Mouse (Mus musculus): ENCODE data around the gene Stx18. TPM values are rescaled to one million over a fixed set of nuclear protein-coding genes. Genes with fewer than 3 reads are reported as not detected.

Stx18 gene
- 88.3 TPM for polyA plus RNA-seq (2014; fragmentation: Illumina TruSeq; extraction: RNeasy Lipid Tissue Mini Kit (QIAGEN cat#74804); ENCODE audit: low read depth, low replicate concordance)

DNA sequence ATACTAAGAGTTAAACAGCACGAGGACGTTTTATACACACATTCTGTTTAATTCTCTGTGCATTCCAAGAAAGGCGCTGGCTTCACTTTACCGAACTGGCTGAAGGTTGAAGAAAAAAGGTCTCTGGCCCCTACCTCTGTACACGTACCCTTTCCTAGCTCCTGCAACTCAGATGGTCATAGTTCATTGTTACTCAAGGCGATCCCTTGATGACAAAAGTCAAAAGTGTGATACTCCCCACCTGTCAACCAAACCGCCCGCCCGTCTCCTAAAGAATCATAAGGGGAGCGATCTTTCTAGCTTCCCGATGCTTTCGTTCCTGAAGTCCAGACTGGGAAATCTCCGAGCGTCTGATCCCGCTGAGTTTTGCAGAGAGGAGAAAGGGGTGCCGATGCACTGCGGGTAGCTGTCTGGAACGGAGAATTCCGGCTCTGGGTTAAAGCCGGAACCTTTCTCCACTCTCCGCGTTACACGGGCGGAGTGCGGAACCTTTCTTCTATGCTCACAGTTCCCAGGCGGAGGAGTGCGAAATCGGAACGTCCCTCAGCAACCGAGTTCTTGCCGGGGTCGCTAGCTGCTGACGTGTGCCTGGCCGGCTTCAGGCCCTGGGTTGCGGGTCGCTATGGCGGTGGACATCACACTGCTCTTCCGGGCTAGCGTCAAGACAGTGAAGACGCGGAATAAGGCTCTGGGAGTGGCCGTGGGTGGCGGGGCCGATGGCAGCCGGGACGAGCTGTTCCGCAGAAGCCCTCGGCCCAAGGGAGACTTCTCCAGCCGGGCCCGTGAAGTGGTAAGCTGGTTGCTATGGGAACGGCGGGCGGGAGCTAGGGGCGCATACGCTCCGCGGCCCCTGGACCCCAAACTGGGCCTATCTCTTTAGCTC is at the start of gene Stx18:
Gene Stx18, plus strand, starts transcription at position 33 of the 883 bp plus-strand sequence.

DNA sequence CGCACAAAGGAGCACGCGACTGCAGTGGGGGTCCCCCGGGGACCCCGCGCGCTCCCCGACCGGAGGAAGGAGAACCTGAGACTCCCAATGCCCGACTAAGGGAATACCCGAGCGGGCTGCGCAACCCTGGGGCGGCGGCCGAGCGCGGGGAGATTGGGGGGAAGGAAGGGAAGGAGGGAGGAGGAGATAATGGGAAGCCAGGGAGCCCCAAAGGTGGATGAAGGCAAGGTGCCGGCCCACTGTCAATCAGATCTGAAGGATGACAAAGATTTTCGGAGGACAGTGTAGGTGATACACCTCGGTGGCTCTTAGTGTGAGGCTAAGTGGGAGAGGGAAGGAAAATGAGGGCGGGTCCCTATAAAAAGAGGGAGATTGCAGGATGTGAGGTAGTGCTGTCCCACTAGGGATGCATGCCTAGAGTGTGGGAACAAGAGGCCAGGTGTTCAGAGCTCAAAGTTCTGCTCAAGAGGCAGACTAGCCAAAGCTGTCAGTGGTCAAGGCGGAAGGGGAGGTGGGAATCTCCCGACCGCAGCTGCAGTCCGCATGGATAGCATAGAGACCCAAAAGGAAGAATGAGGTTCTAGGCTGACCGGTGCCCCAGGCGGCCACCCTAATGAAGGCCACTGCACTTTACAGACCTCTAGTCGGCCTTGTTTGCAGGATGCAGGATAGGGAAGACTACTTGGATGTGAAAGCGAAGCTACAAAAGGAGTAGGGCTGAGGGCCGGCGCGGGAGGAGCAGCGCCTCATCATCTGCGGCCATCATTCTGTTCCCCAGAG is 121.3 kb downstream of the Stx18 start, which contains the start of gene Nsg1:
Gene Nsg1, minus strand, starts transcription at position 274 of the 780 bp plus-strand sequence.

Other genes with a start within 250 kb of the Stx18 start
- gene Msx1, start 214.2 kb upstream of the Stx18 start, polyA plus RNA-seq (2014; fragmentation: Illumina TruSeq; extraction: RNeasy Lipid Tissue Mini Kit (QIAGEN cat#74804); ENCODE audit: low read depth, low replicate concordance) = 0.28 TPM
- 1.9 TPM for gene Nsg1, start 121.2 kb downstream of the Stx18 start, polyA plus RNA-seq (2014; fragmentation: Illumina TruSeq; extraction: RNeasy Lipid Tissue Mini Kit (QIAGEN cat#74804); ENCODE audit: low read depth, low replicate concordance)
- gene Zbtb49, start 181.7 kb downstream of the Stx18 start, polyA plus RNA-seq (2014; fragmentation: Illumina TruSeq; extraction: RNeasy Lipid Tissue Mini Kit (QIAGEN cat#74804); ENCODE audit: low read depth, low replicate concordance) = 2.2 TPM
- gene Lyar, start 181.7 kb downstream of the Stx18 start, polyA plus RNA-seq (2014; fragmentation: Illumina TruSeq; extraction: RNeasy Lipid Tissue Mini Kit (QIAGEN cat#74804); ENCODE audit: low read depth, low replicate concordance) = 31.7 TPM
- gene Tmem128, start 221.4 kb downstream of the Stx18 start, polyA plus RNA-seq (2014; fragmentation: Illumina TruSeq; extraction: RNeasy Lipid Tissue Mini Kit (QIAGEN cat#74804); ENCODE audit: low read depth, low replicate concordance) = 63.9 TPM
- gene Otop1, start 237.2 kb downstream of the Stx18 start, polyA plus RNA-seq (2014; fragmentation: Illumina TruSeq; extraction: RNeasy Lipid Tissue Mini Kit (QIAGEN cat#74804); ENCODE audit: low read depth, low replicate concordance) = 0.12 TPM

Measured in kidney, adult 10 weeks (tissue).